Mouse (Mus musculus) layer of hippocampus, postnatal 14 days (tissue): ENCODE data around the gene Trim12c. TPM values are rescaled to one million over a fixed set of nuclear protein-coding genes. Genes with fewer than 3 reads are reported as not detected.
"Not testable (repeated sequence)": the region's sequence is repeated elsewhere in the genome, so short reads cannot be mapped to it uniquely, and the experiment has no call there.

ENCODE experiments used
- DNase-seq, 2 experiments: peaks; one replicate each; pipeline ENCODE4 v3.0.0; 2021 to 2022; ENCODE audit warnings: low spot score in 2 of 2, mixed read lengths in 1 of 2
- long read RNA-seq, 2 experiments: library from polyadenylated mRNA; stranded (forward); transcript quantifications; one replicate each; pipeline ENCODE4 v2.0.0; 2021
- total RNA-seq, 2 experiments: library from RNA; stranded (reverse); gene quantifications; 2 replicates each; pipeline ENCODE4 v1.2.3; 2021

The Trim12c gene
- total RNA-seq = 1 to 10 TPM; 1.5 to 2.0 TPM
- long read RNA-seq, experiment 1, partial matches to known transcripts = 0 of 2 reads
- long read RNA-seq, experiment 1, other reads (novel, unspliced or antisense) = 2 of 2 reads
- long read RNA-seq, experiment 2 = 0 reads

DNA sequence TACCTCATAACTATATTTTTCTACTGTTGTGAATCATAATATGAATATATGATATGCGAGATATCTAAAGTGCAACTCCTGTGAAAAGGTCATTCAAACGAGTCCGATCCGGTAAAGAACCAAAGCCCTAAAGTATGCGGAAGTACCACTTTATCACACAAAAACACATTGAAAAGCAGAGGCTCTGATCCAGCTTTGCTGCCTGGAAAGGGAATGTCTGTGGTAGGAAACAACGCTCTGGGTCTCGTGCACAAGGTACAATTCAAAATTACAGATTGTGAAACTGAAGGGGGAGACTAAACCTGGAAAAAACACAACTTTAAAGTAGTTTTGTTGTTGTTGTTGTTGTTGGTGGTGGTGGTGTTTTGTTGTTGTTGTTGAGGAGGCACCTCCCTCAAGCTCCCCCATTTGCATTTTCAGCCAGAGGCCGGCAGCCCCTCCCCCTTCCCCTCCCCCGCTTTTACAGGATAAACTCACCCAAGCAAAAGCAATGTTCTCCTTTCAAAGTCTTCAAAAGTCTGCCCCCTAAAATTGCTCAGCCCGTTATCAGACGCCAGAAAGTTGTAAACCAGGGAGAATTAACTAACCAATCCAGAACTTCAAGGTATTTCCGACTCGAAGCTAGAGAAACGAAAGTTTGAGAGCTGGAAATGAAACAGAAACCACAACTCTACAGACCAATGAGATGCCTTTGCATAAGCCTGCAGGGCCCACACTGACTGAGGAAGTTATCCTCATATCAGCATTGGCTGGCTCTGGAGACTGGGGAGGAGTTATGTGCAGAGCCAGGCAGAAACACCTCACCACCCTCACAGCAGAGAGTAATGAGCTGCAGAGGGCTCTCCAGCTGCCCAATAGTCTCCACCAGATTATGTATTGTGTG is at the start of gene Trim12c:
TSS of gene Trim12c (minus strand) at position 646 of the 883 bp plus-strand sequence.
- peak; percentile 2 to 17 for DNase-seq

DNA sequence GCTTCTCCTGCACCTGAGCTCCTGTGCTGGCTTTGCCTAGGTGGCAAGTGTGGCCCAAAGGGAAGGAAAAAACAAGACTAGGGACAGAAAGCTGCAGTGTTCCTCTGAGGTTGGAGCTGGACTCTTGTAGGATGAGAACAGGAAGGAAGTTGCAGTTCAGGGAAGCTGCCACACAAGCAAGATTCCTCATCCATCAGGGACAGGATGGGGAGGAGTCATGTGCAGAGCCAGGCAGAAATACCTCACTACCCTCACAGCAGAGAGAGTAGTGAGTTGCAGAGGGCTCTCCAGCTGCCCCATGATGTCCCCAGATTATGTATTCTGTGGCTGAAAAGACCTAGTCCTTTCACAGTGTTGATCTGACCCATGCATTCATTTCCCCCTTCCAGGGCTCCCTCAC is 48.0 kb upstream of the Trim12c start:
- DNase-seq = no peak

DNA sequence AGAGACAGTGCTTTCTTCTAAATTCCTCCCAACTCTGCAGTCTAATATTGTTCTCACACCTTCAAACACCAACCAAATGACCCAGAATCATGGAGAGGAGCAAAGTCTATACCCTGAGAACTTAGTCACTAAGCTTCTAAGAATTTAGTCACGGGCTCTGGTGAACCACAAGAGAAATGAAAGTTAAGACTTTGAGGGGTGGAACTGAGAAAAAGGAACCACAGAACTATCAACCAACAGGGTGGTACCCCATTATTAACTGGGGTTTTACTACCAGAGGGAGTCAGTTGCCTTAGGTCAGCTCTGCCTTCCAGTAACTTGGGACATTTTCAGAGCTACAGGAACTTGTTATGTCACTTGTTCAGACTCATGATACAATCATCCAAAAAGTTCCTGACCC is 47.5 kb upstream of the Trim12c start, which contains the start of gene Trim30c:
TSS of gene Trim30c (minus strand) at position 140 of the 400 bp plus-strand sequence.
- DNase-seq = no peak

DNA sequence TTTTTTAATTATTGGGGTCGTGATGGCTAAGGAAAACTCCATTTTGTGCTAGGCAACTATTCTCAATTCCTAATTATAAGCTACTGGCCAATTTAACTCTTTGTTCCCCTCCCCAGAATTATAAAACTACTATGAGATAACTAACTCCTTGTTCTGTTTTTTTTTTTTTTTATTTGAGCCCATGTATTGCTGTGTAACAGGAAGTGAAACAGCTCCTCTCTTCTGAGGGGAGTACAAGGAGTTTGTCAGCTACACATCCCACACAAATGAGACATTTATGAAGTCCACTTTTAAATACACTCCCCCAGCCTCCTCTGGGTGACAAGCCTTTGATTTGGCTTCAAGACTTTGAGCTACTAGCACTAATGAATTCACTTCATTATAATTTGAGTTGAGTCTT is 45.3 kb upstream of the Trim12c start:
- no peak for DNase-seq

DNA sequence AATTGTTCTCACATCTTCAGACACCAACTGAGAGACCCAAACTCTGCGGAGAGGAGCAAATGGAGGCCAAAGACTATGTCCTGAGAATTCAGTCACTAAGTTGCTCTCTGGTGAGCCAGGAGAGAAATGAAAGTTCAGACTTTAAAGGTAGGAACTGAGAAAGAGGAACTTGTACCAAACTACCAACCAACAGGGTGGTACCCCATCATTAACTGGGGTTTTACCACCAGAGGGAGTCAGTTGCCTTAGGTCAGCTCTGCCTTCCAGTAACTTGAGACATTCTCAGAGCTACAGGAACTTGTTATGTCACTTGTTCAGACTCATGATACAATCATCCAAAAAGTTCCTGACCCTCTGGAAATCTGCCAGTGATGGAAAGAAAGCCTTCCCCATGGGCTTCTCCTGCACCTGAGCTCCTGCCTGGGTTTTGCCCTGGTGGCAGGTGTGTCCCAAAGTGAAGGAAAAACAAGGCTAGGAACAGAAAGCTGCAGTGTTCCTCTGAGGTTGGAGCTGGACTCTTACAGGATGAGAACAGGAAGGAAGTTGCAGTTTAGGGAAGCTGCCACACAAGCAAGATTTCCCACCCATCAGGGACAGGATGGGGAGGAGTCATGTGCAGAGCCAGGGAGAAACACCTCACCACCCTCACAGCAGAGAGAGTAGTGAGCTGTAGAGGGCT is 16.7 kb upstream of the Trim12c start, which contains the start of gene Trim30b:
TSS of gene Trim30b (minus strand) at position 149 of the 679 bp plus-strand sequence.
- peak; percentile 1 for DNase-seq

DNA sequence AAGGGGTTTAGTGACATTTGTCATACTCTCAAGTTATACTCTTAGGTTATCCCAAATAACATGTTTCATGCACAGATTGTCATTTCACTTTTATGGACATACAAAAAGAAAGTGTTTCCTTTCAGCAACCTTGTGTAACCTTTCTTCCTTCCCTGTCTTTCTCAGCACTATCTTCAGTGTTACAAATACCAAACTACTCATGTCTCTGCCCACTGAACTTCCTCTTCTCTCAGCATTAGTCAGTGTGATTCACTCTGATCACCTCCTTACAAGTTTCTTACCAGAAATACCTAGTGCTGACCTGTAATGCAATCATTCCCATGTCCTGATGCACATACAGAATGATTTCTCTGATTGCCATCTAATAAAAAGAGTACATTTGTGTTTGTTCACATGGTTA is 13.2 kb upstream of the Trim12c start:
- DNase-seq = no peak

DNA sequence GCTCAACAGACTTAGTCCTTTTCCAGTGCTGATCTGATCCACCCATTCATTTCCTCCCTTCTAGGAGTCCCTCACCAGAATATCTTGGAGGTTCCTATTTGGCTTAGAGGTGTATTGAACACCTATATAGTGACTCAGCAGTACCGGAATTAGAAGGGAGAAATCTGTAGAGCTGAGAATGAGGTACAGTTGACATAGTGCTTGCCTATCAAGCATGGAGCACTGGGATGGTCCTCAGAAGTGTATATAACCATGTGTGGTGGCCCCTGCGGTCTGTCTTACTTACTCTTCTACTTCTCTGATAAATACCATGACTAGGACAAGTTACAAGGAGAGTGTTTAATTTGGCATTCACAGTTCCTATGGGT is 422 bp upstream of the Trim12c start:
- no peak for DNase-seq

DNA sequence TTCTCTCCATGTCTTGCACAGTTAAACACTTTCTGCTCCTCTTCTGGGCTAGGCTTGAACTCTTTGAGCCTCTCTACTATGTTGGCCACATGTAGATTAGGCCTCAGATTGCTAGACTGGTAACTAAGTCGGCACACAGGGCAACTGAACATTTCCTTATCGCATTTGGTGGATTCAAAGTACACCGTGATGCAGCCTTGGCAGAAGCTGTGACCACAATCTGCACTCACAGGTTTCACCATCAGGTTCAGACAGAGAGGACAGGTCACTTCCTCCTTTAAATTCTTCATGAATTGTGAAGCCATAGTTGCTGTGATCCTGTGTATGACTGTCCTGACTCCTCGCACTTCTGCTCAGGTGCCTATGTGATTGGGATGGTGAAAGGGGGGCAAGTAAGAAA is 5.1 kb downstream of the Trim12c start:
- DNase-seq = not testable (repeated sequence)

DNA sequence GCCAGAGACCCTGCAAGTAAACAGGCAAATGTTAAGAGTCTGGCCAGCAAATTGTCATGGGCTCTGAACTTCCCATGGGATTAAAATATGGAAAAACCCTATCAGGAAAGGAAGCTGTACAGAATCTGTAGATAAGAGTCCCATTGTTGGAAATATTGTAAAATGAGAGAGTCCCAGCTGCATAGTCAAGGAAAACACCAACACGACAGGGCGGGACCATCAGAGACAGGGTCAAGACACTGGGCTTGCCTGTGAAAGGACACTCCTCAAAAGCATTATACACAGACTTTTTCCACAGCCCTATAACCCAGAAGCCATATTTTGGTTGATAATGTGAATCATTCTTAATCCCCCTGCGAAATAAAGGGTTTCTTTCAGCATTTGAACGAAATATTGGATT is 12.4 kb downstream of the Trim12c start:
- not testable (repeated sequence) for DNase-seq

DNA sequence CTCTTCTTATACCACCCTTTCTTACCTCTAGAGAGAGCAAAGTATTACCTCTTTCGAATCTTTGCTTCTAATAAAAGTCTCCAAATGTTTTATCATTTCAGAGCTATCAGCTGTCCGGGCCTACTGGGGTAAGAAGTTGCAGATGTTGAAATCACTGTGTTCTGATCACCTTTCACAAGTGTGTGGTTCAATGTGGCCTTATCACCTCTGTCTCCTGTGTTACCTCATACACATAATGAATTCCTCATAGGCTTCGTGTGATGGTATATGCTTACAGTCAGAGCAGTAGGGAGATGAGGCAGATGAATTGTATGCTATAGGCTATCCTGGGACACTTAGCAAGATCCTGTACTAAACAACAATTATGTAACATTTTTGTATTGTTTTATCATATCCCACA is 17.6 kb downstream of the Trim12c start:
- not testable (repeated sequence) for DNase-seq

DNA sequence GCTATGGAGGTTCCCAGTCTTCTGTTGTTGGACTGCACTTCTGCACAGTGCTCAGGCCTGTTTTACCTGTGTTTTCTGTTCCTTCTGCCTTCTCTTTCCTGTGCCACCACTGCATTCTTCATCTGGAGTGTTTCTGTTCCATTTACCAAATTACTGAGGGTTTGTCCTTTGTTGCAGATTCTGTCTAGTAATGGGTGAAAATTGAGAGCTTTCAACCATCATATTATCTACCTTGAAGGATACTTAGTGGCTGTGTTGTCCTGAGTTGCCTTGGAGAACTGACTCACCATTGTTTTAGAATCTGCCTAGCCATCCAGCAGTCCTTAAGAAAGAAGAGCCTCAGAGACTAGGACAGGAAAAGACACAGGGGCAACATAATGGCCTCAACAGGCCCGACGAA is 24.0 kb downstream of the Trim12c start, which contains the start of gene Trim34b:
TSS of gene Trim34b (plus strand) at position 301 of the 400 bp plus-strand sequence.
- DNase-seq = not testable (repeated sequence)

DNA sequence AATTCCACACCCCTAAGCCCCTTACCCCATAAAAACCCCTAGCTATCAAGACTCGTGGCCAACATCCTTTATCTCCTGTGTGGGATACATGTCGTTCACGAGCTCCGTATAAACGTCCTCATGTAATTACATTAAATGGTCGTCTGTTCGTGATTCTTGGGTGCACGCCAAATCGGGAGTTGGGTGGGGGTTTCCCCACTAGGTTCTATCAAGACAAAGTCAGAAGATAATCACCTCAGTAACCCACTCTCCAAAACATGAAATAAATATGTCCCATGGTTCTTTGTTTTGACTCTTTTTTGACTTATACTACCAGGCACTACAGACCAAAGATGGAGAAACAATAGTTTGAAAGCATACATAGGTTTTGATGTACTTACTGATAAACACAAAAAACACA is 31.1 kb downstream of the Trim12c start:
- DNase-seq = no peak

DNA sequence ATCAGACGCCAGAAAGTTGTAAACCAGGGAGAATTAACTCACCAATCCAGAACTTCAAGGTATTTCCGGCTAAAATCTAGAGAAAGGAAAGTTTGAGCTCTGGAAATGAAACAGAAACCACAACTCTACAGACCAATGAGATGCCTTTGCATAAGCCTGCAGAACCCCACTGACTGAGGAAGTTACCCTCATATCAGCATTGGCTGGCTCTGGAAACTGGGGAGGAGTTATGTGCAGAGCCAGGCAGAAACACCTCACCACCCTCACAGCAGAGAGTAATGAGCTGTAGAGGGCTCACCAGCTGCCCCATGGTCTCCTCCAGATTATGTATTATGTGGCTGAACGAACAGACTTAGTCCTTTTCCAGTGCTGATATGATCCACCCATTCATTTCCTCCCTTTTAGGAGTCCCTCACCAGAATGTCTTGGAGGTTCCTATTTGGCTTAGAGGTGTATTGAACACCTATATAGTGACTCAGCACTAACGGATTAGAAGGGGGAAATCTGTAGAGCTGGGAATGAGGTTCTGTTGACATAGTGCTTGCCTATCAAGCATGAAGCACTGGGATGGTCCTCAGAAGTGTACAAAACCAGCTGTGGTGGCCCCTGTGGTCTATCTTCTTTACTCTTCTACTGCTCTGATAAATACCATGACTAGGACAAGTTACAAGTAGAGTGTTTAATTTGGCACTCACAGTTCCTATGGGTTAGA is 37.6 kb downstream of the Trim12c start, which contains the start of gene Trim12a:
TSS of gene Trim12a (minus strand) at position 98 of the 712 bp plus-strand sequence.
- not testable (repeated sequence) for DNase-seq

DNA sequence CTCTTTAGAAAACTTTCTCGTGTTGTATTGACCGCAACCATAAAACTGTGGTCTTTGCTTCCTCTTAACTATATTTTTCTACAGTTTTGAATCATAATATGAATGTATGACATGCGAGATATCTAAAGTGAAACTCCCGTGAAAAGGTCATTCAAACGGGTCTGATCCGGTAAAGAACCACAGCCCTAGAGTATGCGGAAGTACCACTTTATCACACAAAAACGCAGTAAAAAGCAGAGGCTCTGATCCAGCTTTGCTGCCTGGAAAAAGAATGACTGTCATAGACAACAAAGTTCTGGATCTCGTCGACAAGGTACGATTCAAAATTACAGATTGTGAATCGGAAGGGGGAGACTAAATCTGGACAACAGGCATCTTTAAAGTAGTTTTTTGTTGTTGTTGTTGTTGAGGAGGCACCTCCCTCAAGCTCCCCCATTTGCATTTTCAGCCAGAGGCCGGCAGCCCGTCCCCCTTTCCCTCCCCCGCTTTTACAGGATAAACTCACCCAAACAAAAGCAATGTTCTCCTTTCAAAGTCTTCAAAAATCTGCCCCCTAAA is 38.3 kb downstream of the Trim12c start:
- DNase-seq = no peak

DNA sequence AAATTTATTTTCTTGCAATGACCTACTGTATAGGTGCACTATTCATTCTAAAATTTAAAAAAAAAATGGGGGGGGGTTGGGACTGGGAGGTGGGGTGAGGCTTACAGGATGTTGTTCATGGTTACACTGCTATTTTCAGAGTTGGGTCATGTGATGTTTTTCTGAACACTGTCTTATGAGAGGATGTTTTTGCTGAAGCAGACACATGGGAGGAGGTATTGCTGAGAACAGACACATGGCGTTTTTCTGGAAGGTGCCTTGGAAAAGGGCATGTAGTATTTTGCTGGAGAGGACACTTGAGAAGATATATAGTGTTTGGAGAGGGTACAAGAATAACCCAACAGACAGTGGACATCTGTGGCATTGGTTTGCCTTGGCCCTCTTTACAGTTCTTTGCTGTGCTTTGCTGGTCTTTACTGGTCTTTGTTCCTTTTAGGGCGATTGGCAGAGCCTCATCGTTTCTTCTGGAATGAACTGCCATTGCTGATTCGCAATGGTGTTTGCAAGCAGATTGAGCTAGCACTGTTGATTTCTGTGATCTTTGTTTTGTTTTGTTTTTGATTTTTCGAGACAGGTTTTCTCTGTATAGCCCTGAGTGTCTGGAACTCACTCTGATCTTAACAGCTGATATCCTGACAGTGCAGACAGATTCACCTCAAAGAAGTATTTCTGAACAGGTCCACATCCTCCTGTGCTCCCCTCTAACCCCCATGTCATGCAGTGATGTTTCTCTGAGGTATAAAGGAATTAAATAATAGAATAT is 61.3 kb downstream of the Trim12c start:
- no peak for DNase-seq

DNA sequence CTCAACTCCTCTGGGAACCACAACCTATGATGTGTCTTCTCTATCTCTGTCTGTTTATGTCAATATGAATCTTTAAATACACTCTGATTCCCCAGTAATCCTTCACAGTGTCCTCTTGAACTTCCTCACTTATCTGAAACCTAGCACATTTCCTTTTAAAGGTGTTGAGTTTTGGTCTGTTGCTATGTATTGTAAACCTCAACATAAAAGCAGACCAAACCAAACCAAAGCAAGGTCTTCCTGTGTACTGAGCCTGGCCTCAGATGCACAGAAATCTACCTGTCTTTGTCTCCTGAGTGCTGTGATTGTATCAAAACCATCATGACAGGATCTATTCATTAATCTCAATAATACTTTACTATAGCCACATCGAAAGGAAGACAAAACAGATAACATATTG is 62.5 kb downstream of the Trim12c start:
- DNase-seq = no peak
